Mouse (Mus musculus): Measurements from ENCODE around the gene Snx27. TPM values are rescaled to one million over a fixed set of nuclear protein-coding genes. Genes with fewer than 3 reads are reported as not detected.

Gene Snx27
- total and polyA plus RNA-seq, 3 experiments, result 36.9 to 123 (median 45.4) TPM

GRCm38 (mm10) chr3:94473115-94473505 lies 109.4 kb downstream of the Snx27 start:
- TF ChIP-seq GABPA (IDR thresholded peaks at IDR 0.05; ENCODE audit: low read depth, low read length), result no peak
- TF ChIP-seq ETS1 (IDR thresholded peaks at IDR 0.05; ENCODE audit: low read depth, low read length), result no peak
- no peak for TF ChIP-seq POLR2A (IDR thresholded peaks at IDR 0.05; ENCODE audit: control insufficient read depth in 1 of 2, insufficient read depth in 1 of 2, low read depth in 1 of 2, low read length in 2 of 2, poor library complexity in 1 of 2)
- no peak for TF ChIP-seq KAT2A (conservative IDR thresholded peaks at IDR 0.05; ENCODE audit: low read depth, low read length)
- Histone ChIP-seq H3K36me3 (ENCODE audit: control insufficient read depth in 1 of 2, insufficient read depth in 2 of 2, low read length in 2 of 2) (peaks cover 0 to 19% of the 10 kb centered on the region in 2 experiments; a peak in 2 of 4 replicates), H3K27me3 (ENCODE audit: control insufficient read depth in 1 of 2, insufficient read depth in 2 of 2, low read length in 2 of 2) (no peaks in the 10 kb centered on the region), H3K27ac (ENCODE audit: control insufficient read depth, low read depth, low read length) (no peak overlapping the region), H3K9ac (ENCODE audit: control insufficient read depth, low read depth, low read length, poor library complexity, severe bottlenecking) (no peak overlapping the region), H3K4me3 (ENCODE audit: control insufficient read depth in 1 of 2, insufficient read depth in 1 of 2, low read depth in 2 of 2, low read length in 2 of 2) (no peak overlapping the region), H3K9me3 (replicated peaks; ENCODE audit: insufficient read depth, low read length) (no peaks in the 10 kb centered on the region), H3K79me2 (ENCODE audit: control insufficient read depth, insufficient read depth, low read length, poor library complexity) (no peaks in the 10 kb centered on the region), H3K4me1 (ENCODE audit: control insufficient read depth in 1 of 2, insufficient read depth in 2 of 2, low read length in 2 of 2) (peaks cover 3 to 31% of the 10 kb centered on the region in 2 experiments; a peak in 3 of 4 replicates)
- DNase-seq (ENCODE audit: low read depth, low spot score), result no peak

- H3K36me3 ChIP-seq (ENCODE audit: control insufficient read depth in 1 of 2, insufficient read depth in 2 of 2, low read length in 2 of 2), result peaks cover 0 to 19% of the 10 kb centered on the region in 2 experiments; a peak in 2 of 4 replicates
These were observed 109.9 kb downstream of the Snx27 start for GRCm38 (mm10) chr3:94472447-94473114.

GRCm38 (mm10) chr3:94468931-94469330 lies 113.6 kb downstream of the Snx27 start:
- TF ChIP-seq POLR2AphosphoS5 (IDR thresholded peaks at IDR 0.05; ENCODE audit: borderline replicate concordance, low read depth, low read length) (no peak), CHD2 (IDR thresholded peaks at IDR 0.05; ENCODE audit: low read length) (no peak), RCOR1 (IDR thresholded peaks at IDR 0.05; ENCODE audit: low read depth, low read length) (no peak)
- Histone ChIP-seq H3K36me3 (ENCODE audit: control insufficient read depth in 1 of 2, insufficient read depth in 2 of 2, low read length in 2 of 2) (peaks cover 0 to 4% of the 10 kb centered on the region in 2 experiments; a peak in 2 of 4 replicates), H3K79me2 (ENCODE audit: control insufficient read depth, insufficient read depth, low read length, poor library complexity) (no peaks in the 10 kb centered on the region), H3K9me3 (replicated peaks; ENCODE audit: insufficient read depth, low read length) (no peaks in the 10 kb centered on the region), H3K4me3 (ENCODE audit: control insufficient read depth in 1 of 2, insufficient read depth in 1 of 2, low read depth in 2 of 2, low read length in 2 of 2) (no peak overlapping the region), H3K9ac (ENCODE audit: control insufficient read depth, low read depth, low read length, poor library complexity, severe bottlenecking) (no peak overlapping the region), H3K27me3 (ENCODE audit: control insufficient read depth in 1 of 2, insufficient read depth in 2 of 2, low read length in 2 of 2) (no peaks in the 10 kb centered on the region; a peak in 1 of 4 replicates), H3K27ac (ENCODE audit: control insufficient read depth, low read depth, low read length) (no peak overlapping the region), H3K4me1 (ENCODE audit: control insufficient read depth in 1 of 2, insufficient read depth in 2 of 2, low read length in 2 of 2) (peaks cover 0 to 8% of the 10 kb centered on the region in 2 experiments; a peak in 3 of 4 replicates)
- DNase-seq (ENCODE audit: low read depth, low spot score), result no peak

More at GRCm38 (mm10) chr3:94472447-94473114, 109.9 kb downstream of the Snx27 start:
- no peaks in the 10 kb centered on the region for H3K27me3 ChIP-seq (ENCODE audit: control insufficient read depth in 1 of 2, insufficient read depth in 2 of 2, low read length in 2 of 2)
- no peak overlapping the region for H3K9ac ChIP-seq (ENCODE audit: control insufficient read depth, low read depth, low read length, poor library complexity, severe bottlenecking)
- H3K4me3 ChIP-seq (ENCODE audit: control insufficient read depth in 1 of 2, insufficient read depth in 1 of 2, low read depth in 2 of 2, low read length in 2 of 2), result no peak overlapping the region
- DNase-seq (ENCODE audit: low read depth, low spot score), result no peak
- H3K4me1 ChIP-seq (ENCODE audit: control insufficient read depth in 1 of 2, insufficient read depth in 2 of 2, low read length in 2 of 2), result peaks cover 3 to 30% of the 10 kb centered on the region in 2 experiments; a peak in 3 of 4 replicates
- no peak for TF ChIP-seq MYC (IDR thresholded peaks at IDR 0.05; ENCODE audit: low read depth, low read length)
- no peak for TF ChIP-seq GATA1 (IDR thresholded peaks at IDR 0.05; ENCODE audit: low read depth, low read length)
- TF ChIP-seq USF2 (IDR thresholded peaks at IDR 0.05; ENCODE audit: borderline replicate concordance in 1 of 2, insufficient read depth in 1 of 2, low read depth in 1 of 2, low read length in 2 of 2), result no peak
- no peak for TF ChIP-seq NRF1 (IDR thresholded peaks at IDR 0.05; ENCODE audit: insufficient read depth, low read depth, low read length, poor library complexity, severe bottlenecking)
- TF ChIP-seq MEF2A (IDR thresholded peaks at IDR 0.05; ENCODE audit: extremely low read depth, insufficient replicate concordance, low read depth, low read length, poor library complexity, severe bottlenecking), result no peak
- TF ChIP-seq GABPA (IDR thresholded peaks at IDR 0.05; ENCODE audit: low read depth, low read length), result no peak
- no peak for TF ChIP-seq TAL1 (IDR thresholded peaks at IDR 0.05; ENCODE audit: low read length)
- no peak for TF ChIP-seq TCF12 (IDR thresholded peaks at IDR 0.05; ENCODE audit: low read depth, low read length)
- no peak for TF ChIP-seq MAX (IDR thresholded peaks at IDR 0.05; ENCODE audit: low read length)
- TF ChIP-seq POLR2A (IDR thresholded peaks at IDR 0.05; ENCODE audit: control insufficient read depth in 1 of 2, insufficient read depth in 1 of 2, low read depth in 1 of 2, low read length in 2 of 2, poor library complexity in 1 of 2), result no peak
- TF ChIP-seq TBP (IDR thresholded peaks at IDR 0.05; ENCODE audit: low read depth, low read length), result no peak
- no peak for TF ChIP-seq E2F4 (IDR thresholded peaks at IDR 0.05; ENCODE audit: borderline replicate concordance, low read depth, low read length)
- no peaks in the 10 kb centered on the region for H3K79me2 ChIP-seq (ENCODE audit: control insufficient read depth, insufficient read depth, low read length, poor library complexity)
- no peaks in the 10 kb centered on the region for H3K9me3 ChIP-seq (replicated peaks; ENCODE audit: insufficient read depth, low read length)
- H3K27ac ChIP-seq (ENCODE audit: control insufficient read depth, low read depth, low read length), result no peak overlapping the region

Measured in MEL (cell line).